Mouse (Mus musculus): ENCODE results near the gene Foxo1. TPM values are rescaled to one million over a fixed set of nuclear protein-coding genes. Genes with fewer than 3 reads are reported as not detected.

The Foxo1 gene
- total RNA-seq, 2 experiments from 2014 or later: 0.42 to 2.4 TPM

Other genes starting within 250 kb of the Foxo1 start
- 7.8 and 9.5 TPM in 2 replicates for gene Maml3, start 163.3 kb upstream of the Foxo1 start, total RNA-seq (2015)
- 5.9 and 7.9 TPM in 2 replicates for gene Maml3, start 163.3 kb upstream of the Foxo1 start, total RNA-seq (2017)